Mouse (Mus musculus) lung, postnatal 14 days (tissue): ENCODE measurements around the gene Kcne2.

Experiments
- DNase-seq: peaks from one replicate; pipeline ENCODE4 v3.0.0; 2021

The Kcne2 gene

GRCm38 (mm10) chr16:92313953-92314741 is 22.0 kb downstream of the Kcne2 start:
- peak; percentile 20 for DNase-seq

GRCm38 (mm10) chr16:92316049-92316738 is 24.0 kb downstream of the Kcne2 start:
- no peak for DNase-seq

- DNase-seq = peak; percentile 73
Observed at GRCm38 (mm10) chr16:92319353-92320109, 27.3 kb downstream of the Kcne2 start.

DNA sequence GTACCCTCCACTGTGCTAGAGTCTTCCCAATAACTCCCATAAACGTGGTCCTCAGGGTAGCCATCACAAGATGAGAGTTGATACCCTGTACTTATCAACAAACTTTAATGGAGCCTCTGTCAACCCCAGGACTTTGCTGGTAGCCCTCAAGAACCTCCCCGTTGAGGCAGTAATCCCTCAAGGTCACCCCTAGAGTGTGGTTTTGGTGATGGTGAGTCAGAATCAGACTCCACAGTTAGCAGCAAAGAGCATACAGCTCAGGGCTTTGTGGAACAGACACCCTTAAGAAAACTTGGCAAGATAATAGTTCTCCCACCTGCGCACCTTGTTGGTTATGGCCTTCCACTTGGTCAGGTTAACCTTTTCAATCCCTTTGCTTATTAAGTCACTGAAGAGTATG is 28.2 kb downstream of the Kcne2 start:
- DNase-seq = no peak

GRCm38 (mm10) chr16:92321341-92321740 is 29.2 kb downstream of the Kcne2 start, which contains the start of gene Fam243:
TSS of gene Fam243 (minus strand) at chr16:92321441.
- DNase-seq = no peak

- no peak for DNase-seq
Observed at GRCm38 (mm10) chr16:92324309-92325061, 32.3 kb downstream of the Kcne2 start.

- DNase-seq = no peak
Observed at GRCm38 (mm10) chr16:92325062-92325406, 32.8 kb downstream of the Kcne2 start.

- no peak for DNase-seq
Observed at GRCm38 (mm10) chr16:92327911-92328310, 35.7 kb downstream of the Kcne2 start.

DNA sequence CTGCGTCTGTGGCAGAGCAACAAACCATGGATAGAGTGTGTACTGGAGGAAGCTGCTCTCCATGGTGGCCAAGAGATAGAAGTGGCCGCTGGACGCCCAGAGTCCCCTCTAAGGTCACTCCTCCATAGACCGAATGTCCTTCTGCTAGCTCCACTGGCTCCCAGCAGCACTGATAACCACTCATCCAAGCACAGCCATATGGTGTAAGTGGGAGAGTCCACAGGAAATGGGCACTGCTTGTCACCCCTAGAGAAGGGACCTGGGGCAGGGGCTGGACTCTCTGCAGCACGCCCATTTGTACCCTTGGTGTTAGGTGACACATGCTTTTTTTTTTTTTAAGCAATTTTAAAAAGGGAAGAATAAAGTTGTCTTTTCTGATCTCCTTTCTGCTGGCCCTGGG is 38.8 kb downstream of the Kcne2 start:
- no peak for DNase-seq

- no peak for DNase-seq
Observed at GRCm38 (mm10) chr16:92334600-92334999, 42.4 kb downstream of the Kcne2 start.

DNA sequence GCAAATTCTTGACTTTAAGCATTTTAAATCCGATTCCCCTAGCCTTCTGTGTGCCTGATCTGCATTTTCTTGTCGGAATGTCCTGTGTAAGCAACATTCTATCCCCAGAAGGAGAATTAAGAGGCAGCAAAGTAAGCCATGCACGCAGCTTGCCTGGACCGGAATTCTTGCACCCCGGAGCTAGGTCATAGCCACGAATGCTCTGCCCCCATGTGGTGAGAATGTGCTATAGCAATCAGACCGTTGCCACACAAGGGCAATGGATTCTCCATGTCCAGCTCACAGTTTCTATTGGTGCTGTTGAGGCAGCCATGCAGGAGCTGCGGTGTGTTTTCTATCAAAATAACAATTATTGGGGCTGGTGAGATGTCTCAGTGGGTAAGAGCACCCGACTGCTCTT is 44.1 kb downstream of the Kcne2 start:
- peak; percentile 84 for DNase-seq

- peak; percentile 76 for DNase-seq
Observed at GRCm38 (mm10) chr16:92340612-92341511, 48.7 kb downstream of the Kcne2 start.

- DNase-seq = no peak
Observed at GRCm38 (mm10) chr16:92345177-92345576, 53.0 kb downstream of the Kcne2 start.

DNA sequence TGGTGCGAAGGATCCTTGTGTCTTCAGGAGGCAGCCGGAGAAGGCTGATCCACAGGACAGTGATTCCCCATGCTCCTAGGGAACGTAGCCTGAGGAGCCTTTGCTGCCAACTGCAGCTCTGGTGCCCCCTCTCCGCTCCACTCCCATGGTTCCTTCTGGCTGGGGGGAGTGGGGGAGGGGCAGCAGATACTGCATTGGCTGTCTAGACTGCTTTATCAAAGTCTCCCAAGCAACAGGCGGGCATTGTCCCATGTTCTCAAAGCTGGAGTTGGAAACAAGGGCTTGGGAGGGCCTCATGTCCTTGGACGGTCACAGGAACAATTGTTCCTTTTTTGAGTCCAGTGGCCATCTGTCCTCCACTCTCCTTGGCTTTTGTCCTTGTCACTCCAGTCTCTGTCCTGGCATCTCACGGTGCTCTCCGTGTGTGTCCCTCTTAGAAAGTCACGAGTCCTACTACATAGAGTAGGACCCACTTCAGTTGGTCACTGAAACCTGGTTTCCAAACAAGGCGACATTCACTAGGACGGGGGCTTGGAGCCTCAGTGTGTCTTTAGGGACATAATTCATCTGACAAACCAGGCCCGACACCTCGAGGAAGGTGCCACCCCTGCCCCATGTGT is 54.2 kb downstream of the Kcne2 start:
- DNase-seq = no peak
